Mouse (Mus musculus) cerebellum, adult 2 months (tissue): ENCODE measurements at regions not wholly inside any gene's neighbourhood (a gene's known extent, or its start where the extent isn't known, plus 50 kb on each side); places are given as distances from the start of the nearest gene placed in this dataset.

Experiments
- DNase-seq, 2 experiments: peaks; one replicate each; pipeline ENCODE4 v3.0.0; 2021
- H3K27ac ChIP-seq: fragments of 200-500 bp; 2 replicates; pipeline ENCODE4 v1.5.1; 2012; ENCODE audit warnings: low read length, control low read depth, inconsistent platforms; ENCODE audit not compliant: insufficient read depth
- H3K27me3 ChIP-seq: fragments of 200-500 bp; 2 replicates; pipeline ENCODE4 v1.6.1; 2012; ENCODE audit warnings: inconsistent platforms, mild to moderate bottlenecking, low read length, moderate library complexity; ENCODE audit not compliant: control insufficient read depth, insufficient read depth
- H3K4me1 ChIP-seq: fragments of 200-500 bp; 2 replicates; pipeline ENCODE4 v1.6.1; 2011; ENCODE audit warnings: low read length; ENCODE audit not compliant: control insufficient read depth, insufficient read depth
- H3K4me3 ChIP-seq: fragments of 200-500 bp; replicated peaks from 2 replicates; pipeline ENCODE3; 2011; ENCODE audit warnings: mild to moderate bottlenecking, low read depth, low read length, control low read depth; ENCODE audit not compliant: insufficient read depth
- CTCF ChIP-seq: fragments of 200-500 bp; IDR thresholded peaks from 2 replicates; pipeline ENCODE4 v1.5.1; 2011; ENCODE audit warnings: low read depth, mild to moderate bottlenecking, control low read depth, low read length, moderate library complexity, borderline replicate concordance; ENCODE audit not compliant: insufficient read depth
- POLR2A ChIP-seq: fragments of 200-500 bp; IDR thresholded peaks from 2 replicates; pipeline ENCODE4 v1.6.1; 2011; ENCODE audit warnings: low read length, control low read depth, borderline replicate concordance; ENCODE audit not compliant: insufficient read depth
- WGBS: fragments of 180-500 bp; shearing (Covaris S2); methylation state at CpG from one replicate; pipeline ENCODE4 v1.1.7; 2018; 5-methylcytosine and 5-hydroxymethylcytosine counted together

GRCm38 (mm10) chr9:82408969-82409368 is 420.4 kb upstream of the Irak1bp1 start:
- no peak for DNase-seq
- 70% methylated on average over 2 of the region's 2 CpGs for WGBS
- H3K4me3 ChIP-seq: no peak overlapping the region
- H3K27me3 ChIP-seq: no peaks in the 10 kb centered on the region
- no peak overlapping the region for H3K27ac ChIP-seq
- no peak for TF ChIP-seq POLR2A
- TF ChIP-seq CTCF: no peak
- peaks cover 4% of the 10 kb centered on the region; the same call in 1 of the 2 replicates for H3K4me1 ChIP-seq
